ENCODE assay signal across 7 mouse cellular contexts in the genomic region with DNA sequence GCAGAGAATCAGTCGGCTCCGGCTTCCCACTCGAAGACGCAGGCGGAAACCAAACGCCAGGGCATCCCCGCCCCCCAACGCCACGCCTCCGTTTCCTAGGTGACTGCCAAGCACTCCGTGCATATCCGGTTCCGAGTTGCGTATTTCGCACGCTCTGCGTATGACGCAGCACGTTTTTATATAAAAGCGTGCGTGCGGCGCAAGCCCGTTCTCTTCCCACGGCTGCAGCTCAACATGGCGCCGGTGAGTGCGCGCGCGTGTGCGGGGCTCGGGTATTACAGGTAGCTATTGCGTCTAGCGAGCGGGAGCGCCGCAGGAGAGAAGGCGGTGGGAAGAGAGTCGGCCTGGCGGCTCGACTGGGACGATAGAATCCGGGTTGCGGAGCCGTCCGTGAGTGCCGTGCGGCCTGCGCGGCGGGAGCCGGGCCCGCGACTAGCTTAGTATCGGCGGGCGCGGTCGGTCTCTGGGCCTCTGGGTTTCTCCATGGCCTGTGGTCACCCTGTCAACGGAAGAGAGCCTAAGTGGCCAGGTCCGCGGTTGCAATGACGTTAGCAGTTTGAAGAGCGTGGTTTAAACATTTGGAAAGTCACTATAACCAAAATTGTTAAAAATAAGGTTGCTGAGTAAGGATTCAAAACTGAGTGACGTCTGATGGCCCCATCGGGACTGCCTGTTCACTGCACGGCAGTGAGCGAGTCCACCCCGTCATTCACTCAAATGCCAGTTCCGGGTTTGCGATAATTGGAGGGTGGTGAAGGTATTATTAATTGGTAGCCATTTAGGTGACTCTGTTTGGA. TPM values are rescaled to one million over a fixed set of nuclear protein-coding genes. Genes with fewer than 3 reads are reported as not detected.
DNase-seq lines count a peak whose midpoint lies in the region; ATAC-seq lines count a peak whose summit lies in the region.

Gene Rpl22l1, plus strand, starts transcription at position 136 of the 797 bp plus-strand sequence.

- peak; percentile 99 for ATAC-seq in intestine, embryonic 15.5 days

- no peaks in the 10 kb centered on the region for H3K27me3 ChIP-seq in intestine, embryonic 15.5 days (replicated peaks)
- no peaks in the 10 kb centered on the region for H3K27me3 ChIP-seq in midbrain, embryonic 10.5 days (ENCODE audit: low read depth, poor library complexity, severe bottlenecking)

- H3K9me3 ChIP-seq in intestine, embryonic 15.5 days = no peaks in the 10 kb centered on the region
- H3K9me3 ChIP-seq in midbrain, embryonic 10.5 days (replicated peaks) = no peaks in the 10 kb centered on the region

- intact Hi-C loops in gastrocnemius, postnatal 36 days (cut with DNase I) = no loop called here
- intact Hi-C loops in left cerebral cortex, postnatal 25 days (cut with DNase I) = no loop called here

- peak within 1 kb of the TSS; percentile 82 for H3K27ac ChIP-seq in intestine, embryonic 15.5 days
- peak within 1 kb of the TSS; percentile 96 for H3K27ac ChIP-seq in midbrain, embryonic 10.5 days (replicated peaks)

- H3K4me3 ChIP-seq in intestine, embryonic 15.5 days (replicated peaks) = peak within 1 kb of the TSS; percentile 78
- peak within 1 kb of the TSS; percentile 90 for H3K4me3 ChIP-seq in midbrain, embryonic 10.5 days

- H3K36me3 ChIP-seq in intestine, embryonic 15.5 days = no peaks in the 10 kb centered on the region
- peaks cover 29% of the 10 kb centered on the region for H3K36me3 ChIP-seq in midbrain, embryonic 10.5 days

- no peaks in the 10 kb centered on the region for H3K4me1 ChIP-seq in intestine, embryonic 15.5 days (replicated peaks)
- peaks cover 15% of the 10 kb centered on the region for H3K4me1 ChIP-seq in midbrain, embryonic 10.5 days

- under 1% methylated on average over 72 of the region's 72 CpGs for WGBS in intestine, embryonic 15.5 days
- WGBS in midbrain, embryonic 10.5 days = under 1% methylated on average over 72 of the region's 72 CpGs

- peak; percentile 99 for DNase-seq in adrenal gland, adult 2 months
- peak; percentile 97 for DNase-seq in embryo, embryonic 11.5 days (ENCODE audit: low read depth, low spot score)
- DNase-seq in gastrocnemius, postnatal 36 days = peak; percentile 98
- DNase-seq in left cerebral cortex, postnatal 25 days (ENCODE audit: low spot score in 2 of 2) = peak; percentile 97 to 99
- peak; percentile 98 for DNase-seq in midbrain, embryonic 10.5 days (ENCODE audit: low spot score)
- DNase-seq in right cerebral cortex, postnatal 4 days = peak; percentile 96

- H3K4me2 ChIP-seq in intestine, embryonic 15.5 days (replicated peaks) = peak within 1 kb of the TSS; percentile 57

- peak within 1 kb of the TSS; percentile 89 for H3K9ac ChIP-seq in intestine, embryonic 15.5 days

RNA-seq across cellular contexts. Expression of gene Rpl22l1, which starts in this region (rescaled TPM):
- total RNA-seq in adrenal gland, adult 2 months (2021) = 100 to 1,000 TPM in 1 of 2 experiments, 10 to 100 TPM in 1; 89.8 to 198 TPM
- polyA plus RNA-seq in adrenal gland, adult 2 months (2012; rRNA removed) = 0.65 and 1.4 TPM in 2 replicates
- 100 to 1,000 TPM; 130 to 152 TPM for total RNA-seq in gastrocnemius, postnatal 36 days (2021)
- 398 and 497 TPM in 2 replicates for polyA plus RNA-seq in intestine, embryonic 15.5 days (2015; fragmentation: Nextera tagmentation; extraction: Ambion mirVana)
- total RNA-seq in left cerebral cortex, postnatal 25 days (2021) = 100 to 1,000 TPM; 207 to 212 TPM
- polyA plus RNA-seq in midbrain, embryonic 10.5 days (2016; fragmentation: Nextera tagmentation; extraction: Ambion mirVana) = 264 and 327 TPM in 2 replicates

Comparison
In these comparisons a context has a peak if more than half of its experiments do, and no peak if none do; other contexts are left out.
1. Peak in every context shown above with its lines: DNase-seq, ATAC-seq, H3K4me3 ChIP-seq and H3K27ac ChIP-seq.
2. RNA of gene Rpl22l1 (polyA plus RNA-seq): 398 to 497 TPM in intestine, embryonic 15.5 days and 264 to 327 TPM in midbrain, embryonic 10.5 days; 0.65 to 1.4 TPM in adrenal gland, adult 2 months; every median in the first group is over 100 times any median in the second.